Mouse (Mus musculus): Measurements from ENCODE around the gene Ubc.

DNA sequence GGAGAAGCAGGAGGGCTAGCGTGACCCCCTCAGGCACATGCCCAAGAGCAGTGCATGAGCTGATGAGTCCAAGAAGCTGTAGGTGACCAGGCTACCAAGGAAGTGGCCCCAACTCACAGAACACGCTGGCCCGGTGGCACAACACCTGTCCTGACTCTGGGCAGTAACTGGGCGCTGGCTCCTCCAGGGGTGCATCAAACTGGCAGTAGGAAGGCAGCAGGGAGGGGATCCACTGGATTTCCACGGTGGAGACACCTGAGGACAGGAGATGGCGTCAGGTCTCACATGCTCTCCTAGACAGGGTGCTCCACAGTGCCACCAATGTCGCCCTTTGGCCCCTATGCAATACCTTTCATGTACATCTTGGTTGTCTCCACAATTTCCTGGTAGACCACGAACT, 26.2 kb upstream of the Ubc start:
- TF ChIP-seq CTCF (IDR thresholded peaks at IDR 0.05; ENCODE audit: extremely low read depth, insufficient read length, insufficient replicate concordance, low read depth, low read length) = no peak
- no peak for TF ChIP-seq POLR2A (IDR thresholded peaks at IDR 0.05; ENCODE audit: low read depth, low read length)

All from small intestine, adult 2 months (tissue).